Mouse (Mus musculus): ENCODE data around the gene H2-DMa. TPM values are rescaled to one million over a fixed set of nuclear protein-coding genes. Genes with fewer than 3 reads are reported as not detected.

H2-DMa gene
- polyA plus RNA-seq, 1 experiment from 2014 or later = 13.8 TPM

- H3K4me3 ChIP-seq (ENCODE audit: low read length) = no peak overlapping the region
- 54% methylated on average over 11 of the region's 11 CpGs for WGBS
- H3K27me3 ChIP-seq (ENCODE audit: control insufficient read depth, insufficient read depth, low read length) = peaks cover 2% of the 10 kb centered on the region; the same call in 1 of the 2 replicates
Observed at GRCm38 (mm10) chr17:34088124-34088523, 31.2 kb upstream of the H2-DMa start.

DNA sequence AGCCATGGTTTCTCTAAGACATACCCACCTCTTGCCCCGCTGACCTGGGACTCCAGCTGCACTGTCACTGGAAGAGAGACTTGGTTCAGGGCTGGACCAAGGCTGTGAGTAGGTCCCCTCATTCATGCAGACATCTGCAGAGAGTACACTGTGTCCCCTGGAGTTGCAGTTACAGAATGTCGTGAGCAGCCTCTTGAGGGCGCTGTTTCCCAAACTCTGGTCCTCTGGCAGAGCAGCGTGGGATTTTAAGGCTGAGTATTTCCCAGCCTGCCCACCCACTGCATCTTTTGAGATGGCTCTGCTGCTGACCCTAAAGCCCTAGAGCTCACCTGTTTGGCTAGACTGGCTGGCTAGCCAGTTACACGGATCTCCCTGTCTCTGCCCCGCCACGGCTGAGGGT is 28.4 kb upstream of the H2-DMa start:
- ATAC-seq (replicated peaks; ENCODE audit: extremely low read depth, insufficient read depth, low FRiP score) = no peak
- Histone ChIP-seq H3K4me3 (ENCODE audit: low read length) (no peak overlapping the region), H3K9ac (ENCODE audit: low read length) (no peak overlapping the region), H3K4me1 (ENCODE audit: control insufficient read depth, insufficient read depth, low read length) (no peaks in the 10 kb centered on the region), H3K9me3 (replicated peaks; ENCODE audit: control insufficient read depth, low read length) (no peaks in the 10 kb centered on the region), H3K4me2 (ENCODE audit: low read depth, low read length) (no peak overlapping the region), H3K27me3 (ENCODE audit: control insufficient read depth, insufficient read depth, low read length) (peaks cover 2% of the 10 kb centered on the region; the same call in 1 of the 2 replicates), H3K36me3 (ENCODE audit: control insufficient read depth, insufficient read depth) (no peaks in the 10 kb centered on the region), H3K27ac (ENCODE audit: low read length) (no peak overlapping the region)
- WGBS = 56% methylated on average over 7 of the region's 7 CpGs

More at GRCm38 (mm10) chr17:34088124-34088523, 31.2 kb upstream of the H2-DMa start:
- ATAC-seq (replicated peaks; ENCODE audit: extremely low read depth, insufficient read depth, low FRiP score) = no peak
- Histone ChIP-seq H3K9ac (ENCODE audit: low read length) (no peak overlapping the region), H3K27ac (ENCODE audit: low read length) (no peak overlapping the region), H3K9me3 (replicated peaks; ENCODE audit: control insufficient read depth, low read length) (no peaks in the 10 kb centered on the region), H3K4me2 (ENCODE audit: low read depth, low read length) (no peak overlapping the region), H3K36me3 (ENCODE audit: control insufficient read depth, insufficient read depth) (no peaks in the 10 kb centered on the region), H3K4me1 (ENCODE audit: control insufficient read depth, insufficient read depth, low read length) (no peaks in the 10 kb centered on the region)

- no peaks in the 10 kb centered on the region for H3K4me1 ChIP-seq (ENCODE audit: control insufficient read depth, insufficient read depth, low read length)
- peak within 1 kb of the TSS; percentile 14; the same call in 1 of the 2 replicates for H3K4me3 ChIP-seq (ENCODE audit: low read length)
- H3K36me3 ChIP-seq (ENCODE audit: control insufficient read depth, insufficient read depth) = no peaks in the 10 kb centered on the region
- H3K4me2 ChIP-seq (ENCODE audit: low read depth, low read length) = peak within 1 kb of the TSS; percentile 10; the same call in 1 of the 2 replicates
- no peak within 1 kb of the TSS for H3K9ac ChIP-seq (ENCODE audit: low read length)
- H3K27me3 ChIP-seq (ENCODE audit: control insufficient read depth, insufficient read depth, low read length) = no peaks in the 10 kb centered on the region
- WGBS = 28% methylated on average over 11 of the region's 11 CpGs
- H3K27ac ChIP-seq (ENCODE audit: low read length) = 0 out of 2 replicates have a peak within 1 kb of the TSS, but pooled peaks have one; percentile 6
- H3K9me3 ChIP-seq (replicated peaks; ENCODE audit: control insufficient read depth, low read length) = no peaks in the 10 kb centered on the region
- no peak for ATAC-seq (replicated peaks; ENCODE audit: extremely low read depth, insufficient read depth, low FRiP score)
Observed at GRCm38 (mm10) chr17:34092197-34092875, 27.0 kb upstream of the H2-DMa start, which contains the start of gene H2-Oa. TSS of gene H2-Oa (plus strand) at chr17:34092340.

GRCm38 (mm10) chr17:34093199-34093874 is 26.0 kb upstream of the H2-DMa start:
- H3K4me2 ChIP-seq (ENCODE audit: low read depth, low read length) = no peak overlapping the region
- H3K36me3 ChIP-seq (ENCODE audit: control insufficient read depth, insufficient read depth) = no peaks in the 10 kb centered on the region
- H3K9me3 ChIP-seq (replicated peaks; ENCODE audit: control insufficient read depth, low read length) = no peaks in the 10 kb centered on the region
- H3K27me3 ChIP-seq (ENCODE audit: control insufficient read depth, insufficient read depth, low read length) = no peaks in the 10 kb centered on the region
- no peak overlapping the region for H3K4me3 ChIP-seq (ENCODE audit: low read length)
- ATAC-seq (replicated peaks; ENCODE audit: extremely low read depth, insufficient read depth, low FRiP score) = no peak; the same call in 1 of the 2 replicates
- H3K9ac ChIP-seq (ENCODE audit: low read length) = no peak overlapping the region
- H3K4me1 ChIP-seq (ENCODE audit: control insufficient read depth, insufficient read depth, low read length) = no peaks in the 10 kb centered on the region
- 29% methylated on average over 7 of the region's 7 CpGs for WGBS
- no peak overlapping the region for H3K27ac ChIP-seq (ENCODE audit: low read length)

GRCm38 (mm10) chr17:34094283-34095035 is 24.9 kb upstream of the H2-DMa start:
- Histone ChIP-seq H3K4me1 (ENCODE audit: control insufficient read depth, insufficient read depth, low read length) (peaks cover 5% of the 10 kb centered on the region), H3K9ac (ENCODE audit: low read length) (no peak overlapping the region), H3K36me3 (ENCODE audit: control insufficient read depth, insufficient read depth) (no peaks in the 10 kb centered on the region), H3K4me3 (ENCODE audit: low read length) (no peak overlapping the region), H3K27me3 (ENCODE audit: control insufficient read depth, insufficient read depth, low read length) (no peaks in the 10 kb centered on the region), H3K4me2 (ENCODE audit: low read depth, low read length) (no peak overlapping the region), H3K27ac (ENCODE audit: low read length) (no peak overlapping the region), H3K9me3 (replicated peaks; ENCODE audit: control insufficient read depth, low read length) (no peaks in the 10 kb centered on the region)
- no peak for ATAC-seq (replicated peaks; ENCODE audit: extremely low read depth, insufficient read depth, low FRiP score)
- WGBS = 78% methylated on average over 27 of the region's 27 CpGs

DNA sequence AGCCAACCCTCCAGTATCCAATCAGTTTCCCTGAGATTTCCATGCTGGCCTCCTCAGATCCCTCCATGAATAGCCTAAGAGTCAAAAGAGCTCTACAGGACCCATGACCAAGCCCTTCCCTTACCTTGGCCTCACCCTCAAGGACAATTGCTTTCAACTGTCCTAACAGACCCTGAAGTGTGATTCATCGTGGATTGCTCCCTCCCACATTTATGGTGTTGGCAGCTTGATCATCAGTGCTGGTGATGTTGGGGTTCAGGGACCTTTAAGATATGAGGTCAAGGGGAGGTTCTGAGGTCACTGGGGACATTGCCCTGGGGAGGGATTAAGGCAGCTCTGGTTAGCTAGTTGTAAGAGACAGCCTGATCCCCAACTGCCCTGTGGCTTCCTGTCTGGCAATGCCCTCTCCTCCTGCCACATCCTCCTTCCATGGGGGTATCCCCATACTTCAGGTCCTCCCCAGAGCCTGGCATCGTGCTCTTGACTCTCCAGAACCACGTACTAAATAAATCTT is 22.8 kb upstream of the H2-DMa start:
- Histone ChIP-seq H3K27ac (ENCODE audit: low read length) (no peak overlapping the region), H3K4me3 (ENCODE audit: low read length) (no peak overlapping the region), H3K4me2 (ENCODE audit: low read depth, low read length) (no peak overlapping the region), H3K36me3 (ENCODE audit: control insufficient read depth, insufficient read depth) (no peaks in the 10 kb centered on the region), H3K27me3 (ENCODE audit: control insufficient read depth, insufficient read depth, low read length) (no peaks in the 10 kb centered on the region), H3K9me3 (replicated peaks; ENCODE audit: control insufficient read depth, low read length) (no peaks in the 10 kb centered on the region), H3K9ac (ENCODE audit: low read length) (no peak overlapping the region), H3K4me1 (ENCODE audit: control insufficient read depth, insufficient read depth, low read length) (peaks cover 8% of the 10 kb centered on the region)
- no peak for ATAC-seq (replicated peaks; ENCODE audit: extremely low read depth, insufficient read depth, low FRiP score)
- 57% methylated on average over 3 of the region's 3 CpGs for WGBS

- ATAC-seq (replicated peaks; ENCODE audit: extremely low read depth, insufficient read depth, low FRiP score) = no peak
Observed at GRCm38 (mm10) chr17:34097272-34097671, 22.1 kb upstream of the H2-DMa start.

DNA sequence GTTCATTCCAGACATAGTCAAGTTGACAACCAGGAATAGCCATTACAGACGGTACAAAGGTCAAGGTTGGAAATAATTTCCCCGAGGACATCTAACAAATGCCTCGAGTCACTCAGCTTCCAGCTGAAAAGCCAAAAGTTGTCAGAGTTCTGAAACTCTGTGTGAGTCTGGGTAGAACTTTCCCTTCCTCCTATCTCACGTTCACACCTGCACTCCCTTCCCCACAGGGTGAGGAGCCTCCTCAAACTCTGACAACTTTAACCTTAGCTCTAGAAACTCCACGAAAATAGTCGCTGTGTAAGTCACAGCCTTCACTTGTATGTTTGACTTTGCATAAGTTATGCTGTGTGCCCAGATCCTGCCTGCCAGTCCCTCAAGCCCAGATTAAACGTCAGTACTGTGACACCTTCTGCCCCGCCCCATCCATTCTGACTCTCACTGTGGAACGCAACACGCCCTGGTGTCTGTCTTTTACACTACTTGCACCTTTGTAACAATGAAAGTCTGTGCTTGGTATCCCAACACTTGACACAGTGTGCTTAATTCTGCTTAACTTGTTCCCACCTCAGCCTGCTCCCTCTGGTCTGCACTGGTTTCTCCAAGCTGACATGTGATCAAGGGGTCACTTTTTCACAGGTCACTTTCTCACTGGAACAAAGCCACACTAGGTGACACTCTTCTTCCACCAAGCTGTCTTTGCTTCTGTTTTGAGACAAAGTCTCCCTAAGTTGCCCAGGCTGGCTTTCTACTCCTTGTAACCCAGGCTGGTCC is 20.4 kb upstream of the H2-DMa start:
- no peaks in the 10 kb centered on the region for H3K27me3 ChIP-seq (ENCODE audit: control insufficient read depth, insufficient read depth, low read length)
- H3K9ac ChIP-seq (ENCODE audit: low read length) = no peak overlapping the region
- no peaks in the 10 kb centered on the region for H3K36me3 ChIP-seq (ENCODE audit: control insufficient read depth, insufficient read depth)
- no peak overlapping the region for H3K4me2 ChIP-seq (ENCODE audit: low read depth, low read length)
- 35% methylated on average over 10 of the region's 10 CpGs for WGBS
- ATAC-seq (replicated peaks; ENCODE audit: extremely low read depth, insufficient read depth, low FRiP score) = no peak
- no peaks in the 10 kb centered on the region for H3K9me3 ChIP-seq (replicated peaks; ENCODE audit: control insufficient read depth, low read length)
- peaks cover 8% of the 10 kb centered on the region for H3K4me1 ChIP-seq (ENCODE audit: control insufficient read depth, insufficient read depth, low read length)
- no peak overlapping the region for H3K27ac ChIP-seq (ENCODE audit: low read length)
- no peak overlapping the region for H3K4me3 ChIP-seq (ENCODE audit: low read length)

More at GRCm38 (mm10) chr17:34097272-34097671, 22.1 kb upstream of the H2-DMa start:
- Histone ChIP-seq H3K27ac (ENCODE audit: low read length) (no peak overlapping the region), H3K4me1 (ENCODE audit: control insufficient read depth, insufficient read depth, low read length) (peaks cover 8% of the 10 kb centered on the region), H3K9ac (ENCODE audit: low read length) (no peak overlapping the region), H3K4me2 (ENCODE audit: low read depth, low read length) (no peak overlapping the region), H3K36me3 (ENCODE audit: control insufficient read depth, insufficient read depth) (no peaks in the 10 kb centered on the region), H3K9me3 (replicated peaks; ENCODE audit: control insufficient read depth, low read length) (no peaks in the 10 kb centered on the region), H3K27me3 (ENCODE audit: control insufficient read depth, insufficient read depth, low read length) (no peaks in the 10 kb centered on the region), H3K4me3 (ENCODE audit: low read length) (no peak overlapping the region)
- 62% methylated on average over 5 of the region's 5 CpGs for WGBS

Data from heart, embryonic 16.5 days (tissue).